Mouse (Mus musculus) thymus, postnatal 25 days (tissue): ENCODE measurements around the gene Gm14391.
"Not testable (repeated sequence)": the region's sequence is repeated elsewhere in the genome, so short reads cannot be mapped to it uniquely, and the experiment has no call there.

ENCODE experiments used
- DNase-seq: peaks from one replicate; pipeline ENCODE4 v3.0.0; 2022

The Gm14391 gene

GRCm38 (mm10) chr2:175206732-175207131 is at the start of gene Gm14391:
Gene Gm14391 (minus strand): TSS chr2:175206917.
- not testable (repeated sequence) for DNase-seq

GRCm38 (mm10) chr2:175179008-175179407 is 27.7 kb downstream of the Gm14391 start:
- DNase-seq, result not testable (repeated sequence)

GRCm38 (mm10) chr2:175176312-175176711 is 30.4 kb downstream of the Gm14391 start:
- DNase-seq, result no peak

- DNase-seq, result not testable (repeated sequence)
These were observed 31.1 kb downstream of the Gm14391 start, which contains the start of gene Gm14443 for GRCm38 (mm10) chr2:175175401-175176180. Gene Gm14443 (minus strand): TSS chr2:175175871.

GRCm38 (mm10) chr2:175174058-175174457 is 32.7 kb downstream of the Gm14391 start:
- DNase-seq, result not testable (repeated sequence)

- not testable (repeated sequence) for DNase-seq
These were observed 33.7 kb downstream of the Gm14391 start for GRCm38 (mm10) chr2:175172906-175173595.

GRCm38 (mm10) chr2:175172123-175172522 is 34.6 kb downstream of the Gm14391 start:
- DNase-seq, result no peak

GRCm38 (mm10) chr2:175166870-175167269 is 39.8 kb downstream of the Gm14391 start:
- DNase-seq, result not testable (repeated sequence)

DNA sequence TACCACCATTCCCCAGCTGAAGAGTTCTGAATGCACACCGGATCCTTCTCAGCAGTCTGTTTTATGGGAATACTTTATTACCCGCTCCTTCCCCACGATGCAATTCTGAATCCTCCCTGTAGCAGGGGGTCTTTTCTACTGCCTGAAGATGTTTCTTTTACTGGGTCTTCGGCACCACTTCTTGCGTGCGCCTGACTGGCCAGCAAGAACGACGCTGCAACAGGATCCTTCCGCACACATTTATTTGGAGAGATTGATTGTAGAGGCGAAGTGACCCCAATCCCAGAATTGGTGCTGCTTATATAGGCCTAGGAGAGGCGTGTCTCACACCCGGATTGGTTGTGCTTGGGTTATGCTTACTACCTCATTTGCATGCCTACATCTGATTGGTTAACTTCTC is 41.6 kb downstream of the Gm14391 start:
- not testable (repeated sequence) for DNase-seq

- DNase-seq, result not testable (repeated sequence)
These were observed 45.3 kb downstream of the Gm14391 start for GRCm38 (mm10) chr2:175161438-175161837.

- no peak for DNase-seq
These were observed 48.1 kb downstream of the Gm14391 start for GRCm38 (mm10) chr2:175158642-175159041.

GRCm38 (mm10) chr2:175156696-175157095 is 50.0 kb downstream of the Gm14391 start:
- DNase-seq, result no peak

- DNase-seq, result not testable (repeated sequence)
These were observed 64.8 kb downstream of the Gm14391 start, which contains the start of gene Gm14399 for GRCm38 (mm10) chr2:175141993-175142295. Gene Gm14399 (minus strand): TSS chr2:175142012.

DNA sequence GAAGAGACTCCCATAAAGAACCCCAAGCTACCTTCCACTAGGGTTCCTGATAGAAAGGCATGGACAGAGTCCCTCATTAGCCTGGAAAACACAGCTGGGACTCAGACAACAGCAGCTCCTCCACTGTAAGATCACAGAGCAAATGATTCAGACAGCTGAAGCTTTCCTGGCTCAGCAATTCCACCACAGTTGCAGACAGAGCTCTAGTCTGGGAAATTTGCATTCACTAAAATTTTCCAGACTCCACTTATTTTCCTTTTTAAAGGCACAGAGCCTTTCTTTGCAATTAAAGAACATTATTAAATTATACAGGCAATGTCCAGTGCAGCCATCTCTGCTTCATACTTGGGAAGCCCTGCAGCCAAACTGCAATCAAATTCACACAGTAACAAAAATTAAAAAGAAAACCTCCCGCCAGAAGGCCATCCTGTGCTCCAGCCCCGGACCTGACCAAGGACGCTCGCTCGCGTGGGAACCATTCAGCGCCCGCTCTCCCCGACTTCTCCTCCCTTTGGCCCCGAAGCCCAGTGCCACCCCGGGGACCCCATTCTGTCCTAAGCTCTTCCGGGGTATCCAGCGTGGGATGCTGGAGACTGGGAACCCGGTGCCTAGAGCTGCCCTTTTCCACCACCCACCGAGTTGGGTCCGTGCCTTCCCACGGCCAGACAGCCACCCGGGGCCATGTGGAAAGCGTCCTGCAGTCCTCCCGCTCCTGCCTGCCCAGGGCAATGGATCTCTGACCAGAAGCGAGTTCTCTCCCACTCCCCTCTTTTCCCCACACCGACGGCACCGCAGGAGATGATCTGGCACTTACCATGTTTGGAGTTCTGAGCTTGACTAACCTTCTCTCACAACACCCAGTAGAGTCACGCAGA is 65.4 kb downstream of the Gm14391 start:
- DNase-seq, result peak; percentile 10
